Mouse (Mus musculus) liver, adult 2 months (tissue): Measurements from ENCODE around the gene Pde1b.

Experiments
- CTCF ChIP-seq: fragments of 200-500 bp; IDR thresholded peaks from 2 replicates; pipeline ENCODE4 v1.5.1; 2011; ENCODE audit warnings: low read depth, low read length, control low read depth
- POLR2A ChIP-seq: fragments of 200-500 bp; IDR thresholded peaks from 2 replicates; pipeline ENCODE4 v1.6.1; 2011; ENCODE audit warnings: low read length, control low read depth; ENCODE audit not compliant: insufficient read depth; ENCODE audit errors: extremely low read depth

- TF ChIP-seq CTCF (no peak), POLR2A (no peak)
These were observed 37.8 kb downstream of the Pde1b start for GRCm38 (mm10) chr15:103540646-103541045.
